Mouse (Mus musculus) intestine, embryonic 16.5 days (tissue): Measurements from ENCODE around the gene Tas2r134. TPM values are rescaled to one million over a fixed set of nuclear protein-coding genes. Genes with fewer than 3 reads are reported as not detected.

Experiments
- ATAC-seq: fragments of 200-750 bp; cut with Nextera tagmentation; 2 replicates; pipeline ENCODE4 v1.8.0; 2017; ENCODE audit warnings: moderate TSS enrichment, moderate library complexity
- H3K27ac ChIP-seq: fragments of 300-500 bp; sonication (generic); 2 replicates; pipeline ENCODE4 v1.5.1; 2014; ENCODE audit warnings: mild to moderate bottlenecking, low read length
- H3K27me3 ChIP-seq: fragments of 300-500 bp; sonication (generic); replicated peaks from 2 replicates; pipeline ENCODE4 v1.6.1; 2014; ENCODE audit warnings: low read length, control low read depth, mixed read lengths; ENCODE audit not compliant: control insufficient read depth, insufficient read depth
- H3K36me3 ChIP-seq: fragments of 300-500 bp; sonication (generic); 2 replicates; pipeline ENCODE4 v1.6.1; 2014; ENCODE audit warnings: low read length, control low read depth; ENCODE audit not compliant: control insufficient read depth, insufficient read depth
- H3K4me1 ChIP-seq: fragments of 300-500 bp; sonication (generic); 2 replicates; pipeline ENCODE4 v1.6.1; 2014; ENCODE audit warnings: low read length, control low read depth, mixed read lengths; ENCODE audit not compliant: control insufficient read depth, insufficient read depth
- H3K4me2 ChIP-seq: fragments of 300-500 bp; sonication (generic); 2 replicates; pipeline ENCODE4 v1.6.1; 2014; ENCODE audit warnings: low read depth, low read length, control low read depth
- H3K4me3 ChIP-seq: fragments of 300-500 bp; sonication (generic); 2 replicates; pipeline ENCODE4 v1.5.1; 2014; ENCODE audit warnings: mild to moderate bottlenecking, low read length
- H3K9ac ChIP-seq: fragments of 300-500 bp; sonication (generic); 2 replicates; pipeline ENCODE4 v1.6.1; 2014; ENCODE audit warnings: low read depth, low read length
- H3K9me3 ChIP-seq: fragments of 300-500 bp; sonication (generic); 2 replicates; pipeline ENCODE4 v1.6.1; 2016; ENCODE audit warnings: low read length, control low read depth; ENCODE audit not compliant: control insufficient read depth
- WGBS: fragments of 180-500 bp; shearing (Covaris S2); extraction: QIAGEN DNeasy Blood & Tissue Kit; methylation state at CpG from one replicate; pipeline ENCODE4 v1.1.7; 2014; 5-methylcytosine and 5-hydroxymethylcytosine counted together
- polyA plus RNA-seq: library from polyadenylated mRNA; unstranded; fragments of >200 nt; fragmentation: Nextera tagmentation; extraction: Ambion mirVana; gene quantifications from 2 replicates; pipeline ENCODE4 v1.2.1, GENCODE M21; 2015

Tas2r134 gene
- polyA plus RNA-seq, 1 experiment from 2014 or later: not detected

DNA sequence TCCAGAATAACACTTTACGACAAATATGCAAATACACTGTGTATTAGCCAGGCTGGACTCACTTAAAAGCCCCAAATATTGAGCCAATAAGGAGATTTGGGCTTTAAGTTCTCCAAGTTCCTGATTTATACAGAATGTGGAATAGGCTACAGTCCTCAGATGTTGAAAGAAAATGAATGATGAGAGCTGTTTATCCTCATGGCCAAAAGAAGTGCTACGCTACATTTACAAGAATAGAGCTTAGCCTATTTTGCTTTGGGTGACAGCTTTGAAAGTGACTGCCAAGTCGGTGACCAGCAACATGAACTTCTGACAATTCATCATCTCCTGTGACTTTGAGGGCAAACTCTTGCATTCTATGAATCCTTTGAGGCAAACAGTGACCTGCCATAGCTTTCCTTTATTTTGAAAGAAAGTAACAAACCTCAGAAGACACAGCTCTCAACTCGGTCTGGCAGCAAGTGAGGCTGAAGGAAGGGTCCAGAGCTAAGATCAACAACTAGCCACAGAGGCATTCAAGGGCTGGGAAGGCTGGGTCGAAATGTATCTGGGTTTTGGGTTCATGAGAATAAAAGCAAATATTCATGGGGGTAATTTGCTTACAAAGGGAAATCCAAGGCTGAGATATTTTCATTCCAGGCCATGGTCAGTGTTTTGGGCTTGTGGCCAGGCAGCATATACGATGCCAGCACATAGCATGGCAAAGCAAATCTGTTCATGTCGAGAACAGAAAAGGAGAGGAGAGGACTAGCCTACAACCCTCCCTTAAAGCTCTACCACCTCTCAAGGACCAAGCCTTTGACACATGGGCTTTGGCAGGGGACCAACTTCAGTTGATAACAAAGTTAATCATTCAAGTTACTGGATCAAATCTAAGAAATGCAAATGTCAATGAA is 16.2 kb downstream of the Tas2r134 start:
- Histone ChIP-seq H3K27me3 (no peaks in the 10 kb centered on the region), H3K4me3 (no peak overlapping the region), H3K9ac (no peak overlapping the region), H3K9me3 (no peaks in the 10 kb centered on the region), H3K4me2 (no peak overlapping the region), H3K36me3 (no peaks in the 10 kb centered on the region), H3K4me1 (no peaks in the 10 kb centered on the region), H3K27ac (no peak overlapping the region)
- ATAC-seq: no peak
- WGBS: 73% methylated on average over 7 of the region's 7 CpGs

DNA sequence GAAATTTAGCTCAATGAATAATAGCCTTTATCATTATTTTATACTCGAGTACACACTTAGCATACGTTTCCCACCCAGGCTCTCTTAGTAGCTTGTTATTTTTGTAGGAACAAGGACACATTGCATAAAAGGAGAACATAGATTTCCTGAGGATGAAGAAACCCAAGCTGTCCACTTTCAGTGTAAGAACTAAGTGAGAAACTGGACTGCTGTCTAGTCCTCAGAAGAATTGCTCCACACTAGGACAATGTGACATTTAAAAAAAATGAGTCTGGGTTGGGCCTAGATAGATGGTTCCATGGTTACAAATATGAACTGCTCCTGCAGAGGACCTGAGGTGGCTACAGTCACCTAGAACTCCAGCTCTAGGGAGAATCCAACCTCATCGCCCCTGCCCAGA is 20.7 kb downstream of the Tas2r134 start:
- no peak for ATAC-seq
- Histone ChIP-seq H3K4me3 (no peak overlapping the region), H3K9me3 (no peaks in the 10 kb centered on the region), H3K27ac (no peak overlapping the region), H3K27me3 (no peaks in the 10 kb centered on the region), H3K36me3 (no peaks in the 10 kb centered on the region), H3K4me1 (no peaks in the 10 kb centered on the region), H3K4me2 (no peak overlapping the region), H3K9ac (no peak overlapping the region)
- WGBS: 72% methylated on average over 3 of the region's 3 CpGs

- Histone ChIP-seq H3K4me1 (no peaks in the 10 kb centered on the region), H3K4me2 (no peak overlapping the region), H3K4me3 (no peak overlapping the region), H3K9me3 (no peaks in the 10 kb centered on the region), H3K27me3 (no peaks in the 10 kb centered on the region), H3K9ac (no peak overlapping the region), H3K27ac (no peak overlapping the region), H3K36me3 (no peaks in the 10 kb centered on the region)
- no peak for ATAC-seq
- 67% methylated on average over 1 of the region's 1 CpGs for WGBS
Measured at GRCm38 (mm10) chr2:51649887-51650286, 22.6 kb downstream of the Tas2r134 start.

DNA sequence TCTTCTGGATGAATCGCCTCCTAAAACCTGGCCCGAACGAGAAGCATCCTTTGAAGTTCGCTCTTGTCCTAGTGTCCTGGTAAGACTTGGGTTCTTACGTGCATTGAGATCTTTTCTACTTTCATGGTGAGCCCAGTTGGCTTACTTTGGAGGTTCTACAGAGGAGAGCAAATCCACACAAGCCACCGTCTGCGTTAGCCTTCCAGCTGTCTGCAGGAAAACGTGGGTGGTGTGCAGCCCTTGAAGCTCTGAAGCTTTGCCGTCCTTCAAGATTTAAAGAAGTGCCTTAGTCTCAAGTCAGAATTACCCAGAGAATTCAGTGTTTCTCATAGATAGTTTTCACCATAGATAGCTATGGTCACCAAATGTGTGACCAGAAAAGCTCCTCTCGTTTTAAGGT is 24.8 kb downstream of the Tas2r134 start:
- 92% methylated on average over 10 of the region's 10 CpGs for WGBS
- Histone ChIP-seq H3K4me3 (no peak overlapping the region), H3K9me3 (no peaks in the 10 kb centered on the region), H3K4me2 (no peak overlapping the region), H3K9ac (no peak overlapping the region), H3K36me3 (no peaks in the 10 kb centered on the region), H3K27ac (no peak overlapping the region), H3K4me1 (no peaks in the 10 kb centered on the region), H3K27me3 (no peaks in the 10 kb centered on the region)
- ATAC-seq: no peak

DNA sequence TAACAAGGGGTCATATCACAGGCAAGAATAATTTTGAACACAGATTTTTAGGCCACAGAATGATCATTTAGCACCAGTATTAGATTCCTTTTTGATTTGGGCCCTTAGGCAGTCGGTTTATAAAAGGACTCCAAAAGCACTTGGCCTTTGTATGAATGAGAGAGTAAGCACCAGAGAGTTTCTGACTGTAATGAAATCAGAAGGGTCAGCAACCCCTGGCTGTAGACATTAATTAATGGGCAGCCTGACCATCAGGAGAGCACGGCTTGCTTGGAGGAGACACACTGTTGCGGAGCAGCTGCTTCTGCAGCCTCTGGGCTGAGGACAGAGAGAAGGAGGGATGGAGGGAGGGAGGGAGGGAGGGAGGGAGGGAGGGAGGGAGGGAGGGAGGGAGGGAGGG is 30.4 kb downstream of the Tas2r134 start:
- Histone ChIP-seq H3K27ac (no peak overlapping the region), H3K9ac (no peak overlapping the region), H3K4me2 (no peak overlapping the region), H3K4me1 (no peaks in the 10 kb centered on the region), H3K36me3 (no peaks in the 10 kb centered on the region), H3K9me3 (no peaks in the 10 kb centered on the region), H3K4me3 (no peak overlapping the region), H3K27me3 (no peaks in the 10 kb centered on the region)
- ATAC-seq: no peak
- 44% methylated on average over 3 of the region's 3 CpGs for WGBS

- H3K9ac ChIP-seq: no peak overlapping the region
- ATAC-seq: no peak
- no peak overlapping the region for H3K4me2 ChIP-seq
- H3K27me3 ChIP-seq: no peaks in the 10 kb centered on the region
- H3K9me3 ChIP-seq: no peaks in the 10 kb centered on the region
- H3K4me1 ChIP-seq: no peaks in the 10 kb centered on the region
- no peaks in the 10 kb centered on the region for H3K36me3 ChIP-seq
- no peak overlapping the region for H3K27ac ChIP-seq
- no peak overlapping the region for H3K4me3 ChIP-seq
- WGBS: 66% methylated on average over 5 of the region's 5 CpGs
Measured at GRCm38 (mm10) chr2:51658288-51658687, 31.0 kb downstream of the Tas2r134 start.

GRCm38 (mm10) chr2:51674321-51674720 is 47.0 kb downstream of the Tas2r134 start:
- no peaks in the 10 kb centered on the region for H3K36me3 ChIP-seq
- WGBS: 81% methylated on average over 2 of the region's 2 CpGs
- H3K27me3 ChIP-seq: no peaks in the 10 kb centered on the region
- H3K9me3 ChIP-seq: no peaks in the 10 kb centered on the region
- H3K9ac ChIP-seq: no peak overlapping the region
- H3K4me1 ChIP-seq: no peaks in the 10 kb centered on the region
- no peak for ATAC-seq
- H3K27ac ChIP-seq: no peak overlapping the region
- no peak overlapping the region for H3K4me2 ChIP-seq
- H3K4me3 ChIP-seq: no peak overlapping the region
